Mouse (Mus musculus) kidney, adult 2 months (tissue): ENCODE measurements around the gene Ptprd. TPM values are rescaled to one million over a fixed set of nuclear protein-coding genes. Genes with fewer than 3 reads are reported as not detected.

Experiments used
- DNase-seq: peaks from one replicate; pipeline ENCODE4 v3.0.0; 2021
- H3K27ac ChIP-seq: fragments of 200-500 bp; 2 replicates; pipeline ENCODE4 v1.5.1; 2012; ENCODE audit warnings: low read depth, low read length, control low read depth, inconsistent platforms; ENCODE audit not compliant: insufficient read depth
- H3K27me3 ChIP-seq: fragments of 200-500 bp; replicated peaks from 2 replicates; pipeline ENCODE4 v1.6.1; 2012; ENCODE audit warnings: mild to moderate bottlenecking, moderate library complexity, low read length, inconsistent platforms; ENCODE audit not compliant: control insufficient read depth, insufficient read depth
- H3K36me3 ChIP-seq: fragments of 200-500 bp; 2 replicates; pipeline ENCODE4 v1.6.1; 2012; ENCODE audit warnings: mild to moderate bottlenecking, moderate library complexity, low read length, inconsistent platforms; ENCODE audit not compliant: control insufficient read depth, insufficient read depth
- H3K4me1 ChIP-seq: fragments of 200-500 bp; 2 replicates; pipeline ENCODE4 v1.6.1; 2011; ENCODE audit warnings: low read length; ENCODE audit not compliant: control insufficient read depth, insufficient read depth
- H3K4me3 ChIP-seq: fragments of 200-500 bp; 2 replicates; pipeline ENCODE4 v1.5.1; 2011; ENCODE audit warnings: mild to moderate bottlenecking, low read depth, low read length, control low read depth; ENCODE audit not compliant: insufficient read depth
- CTCF ChIP-seq: fragments of 200-500 bp; conservative IDR thresholded peaks from 2 replicates; pipeline ENCODE4 v1.5.1; 2011; ENCODE audit warnings: low read depth, mild to moderate bottlenecking, control low read depth, low read length, moderate library complexity, mixed read lengths; ENCODE audit not compliant: insufficient read depth, insufficient read length
- POLR2A ChIP-seq: fragments of 200-500 bp; IDR thresholded peaks from one replicate; pipeline ENCODE4 v1.6.1; 2011; ENCODE audit warnings: low read depth, low read length, control low read depth
- WGBS: fragments of 180-500 bp; shearing (Covaris S2); methylation state at CpG from one replicate; pipeline ENCODE4 v1.1.7; 2018; 5-methylcytosine and 5-hydroxymethylcytosine counted together
- polyA plus RNA-seq: library from polyadenylated mRNA; depleted of rRNA; stranded (reverse); fragments of >200 nt; gene quantifications from 2 replicates; pipeline ENCODE4 v1.2.3, GENCODE M21; 2012

The Ptprd gene
- polyA plus RNA-seq, 1 experiment, result 30.0 TPM

- DNase-seq, result no peak
- 84% methylated on average over 1 of the region's 1 CpGs for WGBS
- TF ChIP-seq CTCF, result no peak
- no peak for TF ChIP-seq POLR2A
These were observed 1207.3 kb downstream of the Ptprd start for GRCm38 (mm10) chr4:77004483-77004882.

GRCm38 (mm10) chr4:76996172-76996571, 1215.6 kb downstream of the Ptprd start:
- no peaks in the 10 kb centered on the region for H3K36me3 ChIP-seq
- no peak overlapping the region for H3K27ac ChIP-seq
- no peaks in the 10 kb centered on the region for H3K4me1 ChIP-seq
- no peak for TF ChIP-seq CTCF
- no peak for TF ChIP-seq POLR2A
- H3K27me3 ChIP-seq, result no peaks in the 10 kb centered on the region
- no peak for DNase-seq
- 87% methylated on average over 4 of the region's 4 CpGs for WGBS
- no peak overlapping the region for H3K4me3 ChIP-seq

More at GRCm38 (mm10) chr4:77004483-77004882, 1207.3 kb downstream of the Ptprd start:
- H3K27ac ChIP-seq, result no peak overlapping the region
- no peaks in the 10 kb centered on the region for H3K36me3 ChIP-seq
- H3K4me3 ChIP-seq, result no peak overlapping the region
- H3K4me1 ChIP-seq, result no peaks in the 10 kb centered on the region
- H3K27me3 ChIP-seq, result no peaks in the 10 kb centered on the region

GRCm38 (mm10) chr4:76989961-76990360, 1221.8 kb downstream of the Ptprd start:
- Histone ChIP-seq H3K27ac (no peak overlapping the region), H3K36me3 (no peaks in the 10 kb centered on the region), H3K4me3 (no peak overlapping the region), H3K27me3 (no peaks in the 10 kb centered on the region), H3K4me1 (no peaks in the 10 kb centered on the region)
- TF ChIP-seq POLR2A (no peak), CTCF (no peak)
- no peak for DNase-seq
- WGBS, result 89% methylated on average over 1 of the region's 1 CpGs

GRCm38 (mm10) chr4:76977056-76977809, 1234.5 kb downstream of the Ptprd start:
- Histone ChIP-seq H3K4me3 (no peak overlapping the region), H3K36me3 (no peaks in the 10 kb centered on the region), H3K27ac (no peak overlapping the region), H3K4me1 (no peaks in the 10 kb centered on the region), H3K27me3 (no peaks in the 10 kb centered on the region)
- WGBS, result 35% methylated on average over 3 of the region's 3 CpGs
- no peak for TF ChIP-seq CTCF
- no peak for TF ChIP-seq POLR2A
- no peak for DNase-seq

GRCm38 (mm10) chr4:76948251-76948650, 1263.5 kb downstream of the Ptprd start:
- TF ChIP-seq CTCF (0 out of 2 replicates have a peak, but pooled peaks have one; percentile 16), POLR2A (no peak)
- Histone ChIP-seq H3K27me3 (no peaks in the 10 kb centered on the region), H3K4me1 (no peaks in the 10 kb centered on the region), H3K36me3 (no peaks in the 10 kb centered on the region), H3K4me3 (no peak overlapping the region), H3K27ac (no peak overlapping the region)
- peak; percentile 39 for DNase-seq
- 39% methylated on average over 3 of the region's 3 CpGs for WGBS

- no peak overlapping the region for H3K4me3 ChIP-seq
- H3K36me3 ChIP-seq, result no peaks in the 10 kb centered on the region
- DNase-seq, result peak; percentile 10
- WGBS, result 57% methylated on average over 6 of the region's 6 CpGs
- no peak overlapping the region for H3K27ac ChIP-seq
- no peak for TF ChIP-seq POLR2A
- TF ChIP-seq CTCF, result no peak
- no peaks in the 10 kb centered on the region for H3K4me1 ChIP-seq
- H3K27me3 ChIP-seq, result no peaks in the 10 kb centered on the region
These were observed 1270.1 kb downstream of the Ptprd start for GRCm38 (mm10) chr4:76941382-76942360.

- no peak for DNase-seq
These were observed 1280.2 kb downstream of the Ptprd start for GRCm38 (mm10) chr4:76931559-76931958.

More at GRCm38 (mm10) chr4:76931559-76931958, 1280.2 kb downstream of the Ptprd start:
- H3K36me3 ChIP-seq, result no peaks in the 10 kb centered on the region
- no peaks in the 10 kb centered on the region for H3K27me3 ChIP-seq
- H3K4me3 ChIP-seq, result no peak overlapping the region
- 74% methylated on average over 2 of the region's 2 CpGs for WGBS
- no peak for TF ChIP-seq CTCF
- TF ChIP-seq POLR2A, result no peak
- H3K4me1 ChIP-seq, result no peaks in the 10 kb centered on the region
- H3K27ac ChIP-seq, result no peak overlapping the region
